Mouse (Mus musculus): ENCODE measurements around the gene Nxt2. TPM values are rescaled to one million over a fixed set of nuclear protein-coding genes. Genes with fewer than 3 reads are reported as not detected.
"Not testable (repeated sequence)": the region's sequence is repeated elsewhere in the genome, so short reads cannot be mapped to it uniquely, and the experiment has no call there.

Nxt2 gene
- polyA plus RNA-seq, 1 experiment from 2014 or later = 9.9 TPM

DNA sequence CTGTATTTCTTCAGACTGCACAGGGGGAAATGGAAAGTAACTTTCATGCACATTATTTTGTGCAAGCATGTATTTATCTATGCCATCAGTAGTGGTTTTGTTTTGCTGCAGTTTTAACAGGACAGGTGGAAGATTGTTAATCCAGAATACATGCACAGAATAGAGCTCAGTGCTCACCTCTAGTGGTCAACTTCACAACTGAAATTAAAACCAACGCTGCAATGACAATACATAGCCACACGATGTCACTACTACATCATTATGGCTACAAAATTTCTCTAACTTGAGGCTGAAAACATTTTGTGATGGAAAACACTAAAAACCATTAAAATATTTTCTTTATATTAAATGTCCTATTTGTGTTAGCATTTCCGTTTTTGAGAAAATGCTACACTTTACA lies 26.3 kb upstream of the Nxt2 start:
- 12% methylated on average over 3 of the region's 3 CpGs for WGBS
- Histone ChIP-seq H3K4me2 (ENCODE audit: low read depth, severe bottlenecking) (no peak overlapping the region), H3K27me3 (ENCODE audit: control insufficient read depth, insufficient read depth, low read length) (0 out of 2 replicates have a peak, but pooled peaks cover 3% of the 10 kb centered on the region), H3K9ac (ENCODE audit: low read length) (no peak overlapping the region), H3K4me3 (ENCODE audit: low read depth, low read length) (no peak overlapping the region), H3K4me1 (ENCODE audit: control insufficient read depth, insufficient read depth, low read length) (no peaks in the 10 kb centered on the region), H3K9me3 (ENCODE audit: control insufficient read depth, low read length) (no peaks in the 10 kb centered on the region), H3K36me3 (ENCODE audit: control insufficient read depth, insufficient read depth, low read length) (no peaks in the 10 kb centered on the region), H3K27ac (replicated peaks; ENCODE audit: low read depth, low read length) (no peak overlapping the region)
- DNase-seq (ENCODE audit: low spot score) = peak; percentile 23
- no peak for ATAC-seq (ENCODE audit: insufficient number of reproducible peaks, low FRiP score, low TSS enrichment, low read depth)

DNA sequence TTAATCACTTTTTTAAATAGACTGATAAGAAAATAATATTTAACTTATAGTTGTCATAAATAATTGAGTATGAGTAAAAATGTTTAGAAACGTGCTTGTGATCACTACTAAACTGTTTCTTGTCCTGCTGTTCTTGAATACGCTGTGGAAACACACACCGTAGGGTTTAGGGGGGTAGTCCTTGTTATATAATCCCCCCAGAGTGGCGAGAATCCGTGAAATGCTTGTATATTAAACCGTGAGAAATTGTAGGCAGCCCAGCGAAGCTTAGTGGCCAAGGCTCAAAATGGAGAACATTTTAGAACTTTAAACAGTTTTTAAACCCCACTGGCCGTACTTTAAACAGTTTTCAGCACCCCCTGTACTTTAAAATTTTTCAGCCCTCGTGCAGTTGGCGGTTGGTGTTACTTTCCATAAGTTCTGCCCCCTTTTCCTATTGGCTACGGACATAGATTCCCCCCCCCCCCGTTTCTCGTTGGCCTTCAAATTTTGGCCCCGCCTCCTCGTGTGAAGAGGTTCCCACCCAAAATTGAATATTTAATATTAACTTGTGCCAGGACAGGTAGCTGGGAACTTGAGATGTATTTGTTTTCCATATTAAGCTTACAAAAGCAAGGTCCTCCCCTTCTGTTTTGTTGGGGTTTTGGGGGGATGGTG lies 956 bp downstream of the Nxt2 start:
- no peaks in the 10 kb centered on the region for H3K4me1 ChIP-seq (ENCODE audit: control insufficient read depth, insufficient read depth, low read length)
- ATAC-seq (ENCODE audit: insufficient number of reproducible peaks, low FRiP score, low TSS enrichment, low read depth) = peak; percentile 77; the same call in 1 of the 2 replicates
- H3K9me3 ChIP-seq (ENCODE audit: control insufficient read depth, low read length) = no peaks in the 10 kb centered on the region
- peak overlapping the region; percentile 37 for H3K4me2 ChIP-seq (ENCODE audit: low read depth, severe bottlenecking)
- H3K27ac ChIP-seq (replicated peaks; ENCODE audit: low read depth, low read length) = no peak overlapping the region
- WGBS = 22% methylated on average over 15 of the region's 15 CpGs
- H3K27me3 ChIP-seq (ENCODE audit: control insufficient read depth, insufficient read depth, low read length) = no peaks in the 10 kb centered on the region
- no peaks in the 10 kb centered on the region for H3K36me3 ChIP-seq (ENCODE audit: control insufficient read depth, insufficient read depth, low read length)
- peak; percentile 31 for DNase-seq (ENCODE audit: low spot score)
- no peak overlapping the region for H3K9ac ChIP-seq (ENCODE audit: low read length)
- peak overlapping the region; percentile 39 for H3K4me3 ChIP-seq (ENCODE audit: low read depth, low read length)

DNA sequence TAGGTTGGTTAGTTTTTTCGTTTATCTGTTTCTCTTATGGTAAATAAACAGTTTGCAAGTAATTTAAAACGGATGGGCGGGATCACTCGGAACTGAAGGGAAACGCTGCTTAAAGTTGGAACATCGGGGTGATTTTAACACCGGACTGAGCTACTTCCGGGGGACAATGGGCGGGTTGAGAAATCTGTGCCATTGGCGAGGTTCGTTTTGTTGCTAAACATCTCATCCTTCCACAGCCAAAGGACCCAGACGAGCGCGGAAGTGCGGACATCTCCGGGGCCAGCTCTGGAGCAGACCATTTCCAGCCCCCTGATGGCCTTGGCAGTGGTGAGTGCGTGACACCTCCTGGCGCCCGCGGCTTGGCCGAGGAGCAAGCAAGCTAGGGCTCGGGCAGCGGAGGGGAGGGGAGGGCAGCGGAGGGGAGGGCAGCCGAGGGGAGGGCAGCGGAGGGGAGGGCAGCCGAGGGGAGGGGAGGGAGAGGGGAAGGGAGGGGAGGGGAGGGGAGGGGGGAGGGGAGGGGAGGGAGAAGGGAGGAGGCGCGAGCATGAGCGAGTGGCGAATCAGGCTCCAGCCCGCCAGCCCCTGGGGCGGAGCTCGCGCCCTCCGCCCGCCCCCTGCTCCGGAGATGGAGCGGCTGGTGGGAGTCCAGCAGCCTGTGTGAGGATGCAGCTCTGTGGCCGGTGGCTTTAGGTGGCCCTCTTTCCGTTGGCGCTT lies 1.6 kb downstream of the Nxt2 start:
- H3K27ac ChIP-seq (replicated peaks; ENCODE audit: low read depth, low read length) = peak overlapping the region; percentile 52; the same call in 1 of the 2 replicates
- 27% methylated on average over 32 of the region's 42 CpGs for WGBS
- H3K9ac ChIP-seq (ENCODE audit: low read length) = 0 out of 2 replicates have a peak overlapping the region, but pooled peaks have one; percentile 12
- peak overlapping the region; percentile 37 for H3K4me2 ChIP-seq (ENCODE audit: low read depth, severe bottlenecking)
- ATAC-seq (ENCODE audit: insufficient number of reproducible peaks, low FRiP score, low TSS enrichment, low read depth) = peak; percentile 87
- peak; percentile 68 for DNase-seq (ENCODE audit: low spot score)
- H3K4me1 ChIP-seq (ENCODE audit: control insufficient read depth, insufficient read depth, low read length) = no peaks in the 10 kb centered on the region
- no peaks in the 10 kb centered on the region for H3K36me3 ChIP-seq (ENCODE audit: control insufficient read depth, insufficient read depth, low read length)
- H3K9me3 ChIP-seq (ENCODE audit: control insufficient read depth, low read length) = no peaks in the 10 kb centered on the region
- H3K27me3 ChIP-seq (ENCODE audit: control insufficient read depth, insufficient read depth, low read length) = no peaks in the 10 kb centered on the region
- H3K4me3 ChIP-seq (ENCODE audit: low read depth, low read length) = peak overlapping the region; percentile 39

DNA sequence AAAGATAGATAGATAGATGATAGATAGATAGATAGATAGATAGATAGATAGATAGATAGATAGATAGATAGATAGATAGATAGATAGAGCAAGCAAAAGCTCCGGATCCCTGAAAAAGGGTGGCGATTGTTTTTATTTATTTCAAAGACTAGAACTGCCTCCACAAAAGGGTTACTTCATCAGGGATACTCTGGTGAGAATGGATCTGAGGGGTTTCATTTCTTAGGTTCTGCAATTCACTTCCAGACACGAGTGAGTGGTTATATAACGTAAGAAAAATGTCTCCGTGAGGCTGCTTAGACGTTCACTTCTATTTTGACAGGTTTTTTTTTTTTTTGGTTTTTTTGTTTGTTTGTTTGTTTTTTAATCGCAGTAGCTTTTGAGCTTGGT lies 2.2 kb downstream of the Nxt2 start:
- ATAC-seq (ENCODE audit: insufficient number of reproducible peaks, low FRiP score, low TSS enrichment, low read depth) (no peak), DNase-seq (ENCODE audit: low spot score) (no peak)
- H3K27ac ChIP-seq (replicated peaks; ENCODE audit: low read depth, low read length) = no peak overlapping the region
- no peaks in the 10 kb centered on the region for H3K36me3 ChIP-seq (ENCODE audit: control insufficient read depth, insufficient read depth, low read length)
- 38% methylated on average over 7 of the region's 7 CpGs for WGBS
- H3K4me2 ChIP-seq (ENCODE audit: low read depth, severe bottlenecking) = peak overlapping the region; percentile 17; the same call in 1 of the 2 replicates
- no peaks in the 10 kb centered on the region for H3K27me3 ChIP-seq (ENCODE audit: control insufficient read depth, insufficient read depth, low read length)
- H3K9me3 ChIP-seq (ENCODE audit: control insufficient read depth, low read length) = no peaks in the 10 kb centered on the region
- H3K4me1 ChIP-seq (ENCODE audit: control insufficient read depth, insufficient read depth, low read length) = no peaks in the 10 kb centered on the region
- H3K9ac ChIP-seq (ENCODE audit: low read length) = no peak overlapping the region
- peak overlapping the region; percentile 39; the same call in 1 of the 2 replicates for H3K4me3 ChIP-seq (ENCODE audit: low read depth, low read length)

DNA sequence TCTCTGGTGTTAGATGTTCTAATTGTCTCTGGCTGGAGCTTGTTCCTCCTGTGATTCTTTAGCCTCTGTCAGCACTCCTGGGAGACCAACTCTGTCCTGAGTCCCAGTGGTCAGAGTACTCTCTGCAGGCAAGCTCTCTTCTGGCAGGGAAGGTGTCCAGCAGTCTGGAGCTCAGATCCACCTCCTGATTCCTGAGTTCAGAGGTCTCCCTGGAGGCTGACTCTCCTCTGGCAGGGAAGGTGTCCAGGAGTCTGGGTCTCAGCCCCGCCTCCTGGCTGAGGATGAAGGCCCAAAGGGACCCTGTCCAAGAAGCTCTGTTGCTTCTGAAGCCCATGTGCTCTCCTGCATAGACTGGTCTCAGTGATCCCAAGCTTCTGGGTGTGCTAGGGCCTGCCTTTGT lies 9.6 kb downstream of the Nxt2 start:
- H3K4me2 ChIP-seq (ENCODE audit: low read depth, severe bottlenecking); DNase-seq (ENCODE audit: low spot score); H3K9me3 ChIP-seq (ENCODE audit: control insufficient read depth, low read length); H3K27me3 ChIP-seq (ENCODE audit: control insufficient read depth, insufficient read depth, low read length); H3K27ac ChIP-seq (replicated peaks; ENCODE audit: low read depth, low read length); H3K36me3 ChIP-seq (ENCODE audit: control insufficient read depth, insufficient read depth, low read length); H3K9ac ChIP-seq (ENCODE audit: low read length); H3K4me3 ChIP-seq (ENCODE audit: low read depth, low read length); H3K4me1 ChIP-seq (ENCODE audit: control insufficient read depth, insufficient read depth, low read length); ATAC-seq (ENCODE audit: insufficient number of reproducible peaks, low FRiP score, low TSS enrichment, low read depth): not testable (repeated sequence)
- WGBS = 73% methylated on average over 1 of the region's 1 CpGs

DNA sequence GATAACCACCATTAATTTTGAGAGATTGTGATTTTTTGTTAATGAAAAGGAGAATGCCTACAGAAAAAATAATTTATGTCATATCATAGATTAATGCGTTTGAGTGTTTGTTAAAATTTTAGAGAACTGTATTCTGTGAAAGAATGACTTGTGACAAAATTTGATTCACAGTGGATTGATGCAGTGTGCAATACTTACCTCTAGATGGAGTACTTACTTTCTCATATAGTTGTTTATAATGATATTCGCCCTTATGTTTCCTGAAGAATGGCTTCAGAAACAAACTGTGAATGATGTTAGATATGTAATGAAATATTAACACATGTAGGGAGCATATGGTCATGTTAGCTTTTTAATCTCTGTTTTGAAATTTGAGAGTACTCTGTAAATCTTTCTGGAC lies 10.5 kb downstream of the Nxt2 start:
- no peaks in the 10 kb centered on the region for H3K27me3 ChIP-seq (ENCODE audit: control insufficient read depth, insufficient read depth, low read length)
- ATAC-seq (ENCODE audit: insufficient number of reproducible peaks, low FRiP score, low TSS enrichment, low read depth) = no peak
- H3K36me3 ChIP-seq (ENCODE audit: control insufficient read depth, insufficient read depth, low read length) = no peaks in the 10 kb centered on the region
- H3K9me3 ChIP-seq (ENCODE audit: control insufficient read depth, low read length) = no peaks in the 10 kb centered on the region
- 43% methylated on average over 2 of the region's 2 CpGs for WGBS
- H3K4me1 ChIP-seq (ENCODE audit: control insufficient read depth, insufficient read depth, low read length) = no peaks in the 10 kb centered on the region
- no peak overlapping the region for H3K4me3 ChIP-seq (ENCODE audit: low read depth, low read length)
- H3K4me2 ChIP-seq (ENCODE audit: low read depth, severe bottlenecking) = no peak overlapping the region
- DNase-seq (ENCODE audit: low spot score) = no peak
- no peak overlapping the region for H3K27ac ChIP-seq (replicated peaks; ENCODE audit: low read depth, low read length)
- H3K9ac ChIP-seq (ENCODE audit: low read length) = no peak overlapping the region

DNA sequence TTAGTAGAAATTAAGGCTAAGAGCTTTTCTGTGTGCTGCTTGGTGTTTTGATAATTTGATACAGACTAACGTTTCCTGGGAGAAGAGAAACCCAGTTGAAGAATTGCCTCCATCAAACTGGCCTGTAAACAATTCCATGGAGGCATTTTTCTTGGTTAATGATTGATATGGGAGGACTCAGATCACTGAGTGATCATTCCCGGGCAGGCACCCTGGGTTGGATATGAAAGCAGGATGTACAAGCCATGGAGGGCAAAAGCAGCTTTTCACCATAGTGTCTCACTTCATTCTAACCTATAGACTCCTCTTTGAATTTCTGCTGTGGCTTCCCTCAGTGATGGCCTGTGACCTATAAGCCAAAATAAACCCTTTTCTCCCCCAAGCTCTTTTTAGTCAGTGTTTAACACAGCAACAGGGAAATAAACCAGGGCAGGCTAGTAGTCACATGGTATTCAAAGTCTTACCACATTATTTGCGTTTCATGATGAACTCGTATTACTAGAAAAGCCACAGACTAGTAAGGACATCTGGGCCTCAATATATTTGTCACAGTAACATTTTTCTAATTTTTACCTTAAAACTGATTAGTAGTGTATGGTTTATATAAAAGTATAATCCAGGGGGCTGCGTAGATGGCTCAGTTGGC lies 19.2 kb downstream of the Nxt2 start:
- Histone ChIP-seq H3K4me3 (ENCODE audit: low read depth, low read length) (no peak overlapping the region), H3K4me2 (ENCODE audit: low read depth, severe bottlenecking) (no peak overlapping the region), H3K9me3 (ENCODE audit: control insufficient read depth, low read length) (no peaks in the 10 kb centered on the region), H3K4me1 (ENCODE audit: control insufficient read depth, insufficient read depth, low read length) (no peaks in the 10 kb centered on the region), H3K27ac (replicated peaks; ENCODE audit: low read depth, low read length) (no peak overlapping the region), H3K9ac (ENCODE audit: low read length) (no peak overlapping the region), H3K27me3 (ENCODE audit: control insufficient read depth, insufficient read depth, low read length) (peaks cover 3% of the 10 kb centered on the region; the same call in 1 of the 2 replicates), H3K36me3 (ENCODE audit: control insufficient read depth, insufficient read depth, low read length) (no peaks in the 10 kb centered on the region)
- no peak for ATAC-seq (ENCODE audit: insufficient number of reproducible peaks, low FRiP score, low TSS enrichment, low read depth)
- 85% methylated on average over 5 of the region's 5 CpGs for WGBS
- no peak for DNase-seq (ENCODE audit: low spot score)

DNA sequence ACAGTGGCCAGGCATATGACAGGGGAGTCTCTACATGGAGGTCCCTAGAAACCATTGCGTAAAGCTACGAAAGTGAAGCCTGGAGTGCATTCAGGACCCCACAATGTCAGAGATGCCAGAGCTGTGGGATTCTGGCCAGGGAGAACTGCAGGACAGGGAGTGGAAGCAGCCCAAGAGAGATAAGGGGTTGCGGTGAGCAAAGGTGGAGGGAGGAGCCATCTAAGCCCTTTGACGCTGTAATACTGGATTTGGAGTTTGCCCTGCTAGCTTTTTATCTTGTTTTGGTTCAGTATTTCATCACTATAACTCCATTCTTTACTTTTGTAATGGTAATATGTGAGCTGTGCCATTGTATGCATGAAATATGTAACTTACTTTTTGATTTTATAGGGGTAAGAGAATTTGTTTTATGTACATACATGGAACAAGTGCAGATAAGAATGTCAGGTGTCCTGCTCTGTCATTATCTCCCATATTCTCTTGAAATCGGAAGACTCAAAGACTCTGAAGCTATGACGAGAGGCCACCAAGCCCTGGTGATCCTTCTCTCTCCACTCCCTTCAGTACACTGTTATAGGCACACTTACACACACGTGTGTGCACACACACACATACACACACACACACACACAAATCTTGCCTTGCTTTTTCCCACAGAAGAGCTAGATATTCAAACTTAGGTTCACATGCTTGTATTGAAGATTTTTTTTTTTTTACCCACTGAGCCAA lies 23.6 kb downstream of the Nxt2 start:
- H3K4me3 ChIP-seq (ENCODE audit: low read depth, low read length) = no peak overlapping the region
- ATAC-seq (ENCODE audit: insufficient number of reproducible peaks, low FRiP score, low TSS enrichment, low read depth) = no peak

More for the DNA sequence above, 23.6 kb downstream of the Nxt2 start:
- Histone ChIP-seq H3K9ac (ENCODE audit: low read length) (no peak overlapping the region), H3K4me1 (ENCODE audit: control insufficient read depth, insufficient read depth, low read length) (no peaks in the 10 kb centered on the region), H3K27ac (replicated peaks; ENCODE audit: low read depth, low read length) (no peak overlapping the region), H3K9me3 (ENCODE audit: control insufficient read depth, low read length) (no peaks in the 10 kb centered on the region), H3K4me2 (ENCODE audit: low read depth, severe bottlenecking) (no peak overlapping the region), H3K27me3 (ENCODE audit: control insufficient read depth, insufficient read depth, low read length) (peaks cover 3% of the 10 kb centered on the region; the same call in 1 of the 2 replicates), H3K36me3 (ENCODE audit: control insufficient read depth, insufficient read depth, low read length) (no peaks in the 10 kb centered on the region)
- 82% methylated on average over 7 of the region's 7 CpGs for WGBS
- DNase-seq (ENCODE audit: low spot score) = no peak

All from limb, embryonic 11.5 days (tissue).